Mouse (Mus musculus) midbrain, embryonic 12.5 days (tissue): Measurements from ENCODE around the gene Xpo5. TPM values are rescaled to one million over a fixed set of nuclear protein-coding genes. Genes with fewer than 3 reads are reported as not detected.

Source experiments
- ATAC-seq: fragments of 200-750 bp; cut with Nextera tagmentation; 2 replicates; pipeline ENCODE4 v1.8.0; 2017; ENCODE audit warnings: low read depth, moderate TSS enrichment, moderate library complexity; ENCODE audit not compliant: low FRiP score
- H3K27ac ChIP-seq: fragments of 300-500 bp; sonication (generic); replicated peaks from 2 replicates; pipeline ENCODE4 v1.5.1; 2016; ENCODE audit warnings: mild to moderate bottlenecking
- H3K27me3 ChIP-seq: fragments of 300-500 bp; sonication (generic); 2 replicates; pipeline ENCODE4 v1.6.1; 2016; ENCODE audit warnings: mild to moderate bottlenecking
- H3K36me3 ChIP-seq: fragments of 300-500 bp; sonication (generic); 2 replicates; pipeline ENCODE4 v1.6.1; 2016
- H3K4me1 ChIP-seq: fragments of 300-500 bp; sonication (generic); 2 replicates; pipeline ENCODE4 v1.6.1; 2016
- H3K4me2 ChIP-seq: fragments of 300-500 bp; sonication (generic); replicated peaks from 2 replicates; pipeline ENCODE4 v1.6.1; 2016; ENCODE audit warnings: mild to moderate bottlenecking, moderate library complexity
- H3K4me3 ChIP-seq: fragments of 300-500 bp; sonication (generic); 2 replicates; pipeline ENCODE4 v1.5.1; 2016; ENCODE audit warnings: mild to moderate bottlenecking
- H3K9ac ChIP-seq: fragments of 300-500 bp; sonication (generic); replicated peaks from 2 replicates; pipeline ENCODE4 v1.6.1; 2016; ENCODE audit warnings: mild to moderate bottlenecking, moderate library complexity
- H3K9me3 ChIP-seq: fragments of 300-500 bp; sonication (generic); 2 replicates; pipeline ENCODE4 v1.6.1; 2016; ENCODE audit warnings: mild to moderate bottlenecking
- WGBS: fragments of 180-500 bp; shearing (Covaris S2); methylation state at CpG from one replicate; pipeline ENCODE4 v1.1.7; 2016; 5-methylcytosine and 5-hydroxymethylcytosine counted together
- polyA plus RNA-seq: library from polyadenylated mRNA; unstranded; fragments of >200 nt; fragmentation: Nextera tagmentation; extraction: Ambion mirVana; gene quantifications from 2 replicates; pipeline ENCODE4 v1.2.1, GENCODE M21; 2016

Gene Xpo5
- polyA plus RNA-seq, 1 experiment from 2014 or later: 63.2 TPM

DNA sequence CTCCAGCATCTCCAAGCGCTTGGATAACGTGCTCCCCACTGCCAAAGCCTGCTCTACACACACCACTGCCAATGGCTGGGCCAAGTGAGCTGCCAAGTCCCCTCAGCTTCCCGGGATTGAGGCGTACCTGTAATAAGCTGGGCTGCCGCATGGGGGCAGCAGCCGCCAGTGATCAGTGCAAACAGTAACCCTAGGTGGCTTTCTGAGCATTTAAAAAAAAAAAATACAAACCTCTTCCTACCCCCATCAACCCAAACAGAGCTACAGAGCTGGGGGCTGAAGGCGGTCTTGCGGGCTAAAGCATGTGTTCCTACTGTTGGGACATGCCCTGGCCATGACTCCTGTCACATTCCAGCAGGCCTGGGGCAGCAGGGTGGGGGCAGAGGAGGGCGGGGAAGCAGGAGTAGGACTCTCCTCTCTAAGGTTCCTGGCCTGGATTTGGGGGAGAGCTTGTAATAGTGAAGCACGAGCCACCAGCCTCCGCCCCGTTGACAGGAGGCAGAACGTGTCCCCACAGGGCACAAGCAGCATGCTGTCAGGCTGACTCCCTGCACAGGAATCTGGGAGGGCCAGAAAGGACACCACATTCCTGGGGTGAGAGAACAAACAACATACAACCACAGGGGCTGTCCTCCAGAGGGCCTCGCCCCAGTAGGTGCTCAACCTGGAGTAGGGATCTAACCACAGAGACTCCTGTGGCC lies 63.5 kb downstream of the Xpo5 start:
- Histone ChIP-seq H3K27ac (no peak overlapping the region), H3K4me3 (no peak overlapping the region), H3K4me1 (no peaks in the 10 kb centered on the region), H3K9me3 (no peaks in the 10 kb centered on the region), H3K4me2 (no peak overlapping the region), H3K36me3 (peaks cover 83% of the 10 kb centered on the region), H3K9ac (no peak overlapping the region), H3K27me3 (no peaks in the 10 kb centered on the region)
- ATAC-seq: 0 out of 2 replicates have a peak, but pooled peaks have one; percentile 27
- 26% methylated on average over 14 of the region's 14 CpGs for WGBS

DNA sequence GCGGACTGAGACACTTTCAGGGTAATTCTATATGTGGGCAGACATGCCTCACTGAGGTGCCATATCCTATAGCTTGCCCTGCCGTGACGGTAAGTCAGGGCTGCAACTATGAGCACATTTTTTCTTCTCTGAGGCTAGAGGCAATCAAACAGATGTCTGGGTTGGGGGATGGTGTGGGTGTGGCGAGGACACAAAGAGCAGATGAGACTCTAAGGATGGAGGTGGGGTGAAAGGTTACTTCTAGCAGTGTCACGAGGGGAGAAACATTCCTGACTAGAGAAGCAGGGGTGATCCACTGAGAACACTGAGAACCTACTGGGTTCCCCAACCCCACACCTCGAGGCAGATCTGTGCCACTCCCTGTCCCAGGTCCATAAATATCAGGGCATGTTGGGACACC lies 64.4 kb downstream of the Xpo5 start:
- H3K4me1 ChIP-seq: no peaks in the 10 kb centered on the region
- 71% methylated on average over 6 of the region's 6 CpGs for WGBS
- no peaks in the 10 kb centered on the region for H3K9me3 ChIP-seq
- peaks cover 82% of the 10 kb centered on the region for H3K36me3 ChIP-seq
- no peak for ATAC-seq
- H3K4me3 ChIP-seq: no peak overlapping the region
- no peaks in the 10 kb centered on the region for H3K27me3 ChIP-seq
- H3K9ac ChIP-seq: no peak overlapping the region
- no peak overlapping the region for H3K27ac ChIP-seq
- H3K4me2 ChIP-seq: no peak overlapping the region

DNA sequence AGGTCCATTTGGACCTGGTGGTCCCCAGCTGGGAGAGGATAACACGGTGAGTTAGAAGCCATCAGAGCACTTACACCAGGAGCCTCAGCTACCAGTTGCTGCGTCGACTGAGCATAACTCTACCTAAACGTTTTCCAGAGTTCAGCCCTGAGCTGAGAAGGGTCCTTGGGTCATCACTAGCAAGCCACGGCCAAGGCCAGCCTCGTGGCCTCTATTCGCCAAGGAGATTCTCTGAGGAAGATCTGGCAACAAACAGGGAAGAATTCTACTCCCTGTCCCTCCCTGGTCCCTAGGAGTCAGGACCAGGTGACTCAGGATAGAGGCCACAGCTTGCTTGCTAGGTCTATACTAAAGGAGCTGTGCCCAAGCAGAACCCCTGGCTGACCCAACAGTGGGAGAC lies 64.9 kb downstream of the Xpo5 start:
- Histone ChIP-seq H3K4me1 (no peaks in the 10 kb centered on the region), H3K27me3 (no peaks in the 10 kb centered on the region), H3K9me3 (no peaks in the 10 kb centered on the region), H3K27ac (no peak overlapping the region), H3K9ac (no peak overlapping the region), H3K4me3 (no peak overlapping the region), H3K36me3 (peaks cover 80% of the 10 kb centered on the region), H3K4me2 (no peak overlapping the region)
- WGBS: 83% methylated on average over 7 of the region's 7 CpGs
- ATAC-seq: no peak

DNA sequence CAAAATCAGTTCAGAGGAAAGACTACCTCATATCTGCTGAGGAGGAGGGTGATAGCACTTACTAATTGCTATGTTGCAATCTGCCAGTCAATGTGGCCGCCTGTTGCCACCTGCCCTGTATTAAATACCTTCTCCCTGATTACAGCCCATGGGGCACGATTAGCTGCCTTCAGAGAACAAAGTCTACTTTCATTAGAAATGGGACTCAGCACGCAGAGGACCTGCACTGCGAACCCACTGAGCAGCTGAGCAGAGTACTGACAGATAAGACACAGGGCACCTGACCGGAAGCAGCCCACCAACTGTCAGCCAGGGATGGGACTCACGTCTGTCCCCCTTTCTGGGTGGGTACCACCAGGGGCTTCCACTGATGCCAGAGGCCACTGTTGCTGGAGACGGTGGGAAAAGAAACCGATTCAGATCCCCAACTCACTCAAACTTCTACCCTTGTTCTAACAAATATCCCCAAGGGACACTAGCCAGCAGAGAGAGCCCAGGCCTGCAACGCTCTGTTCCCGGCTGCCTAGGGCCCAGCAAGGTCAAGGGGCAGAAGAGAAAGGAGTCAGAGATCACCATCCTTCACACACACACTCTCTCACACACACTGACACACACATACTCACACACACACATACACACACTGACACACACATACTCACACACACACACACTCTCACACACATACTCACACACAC lies 65.6 kb downstream of the Xpo5 start:
- H3K4me3 ChIP-seq: no peak overlapping the region
- no peak overlapping the region for H3K9ac ChIP-seq
- H3K27ac ChIP-seq: no peak overlapping the region
- H3K9me3 ChIP-seq: no peaks in the 10 kb centered on the region
- H3K4me2 ChIP-seq: no peak overlapping the region
- peaks cover 77% of the 10 kb centered on the region for H3K36me3 ChIP-seq
- WGBS: 81% methylated on average over 10 of the region's 10 CpGs
- H3K27me3 ChIP-seq: no peaks in the 10 kb centered on the region
- no peak for ATAC-seq
- H3K4me1 ChIP-seq: no peaks in the 10 kb centered on the region

DNA sequence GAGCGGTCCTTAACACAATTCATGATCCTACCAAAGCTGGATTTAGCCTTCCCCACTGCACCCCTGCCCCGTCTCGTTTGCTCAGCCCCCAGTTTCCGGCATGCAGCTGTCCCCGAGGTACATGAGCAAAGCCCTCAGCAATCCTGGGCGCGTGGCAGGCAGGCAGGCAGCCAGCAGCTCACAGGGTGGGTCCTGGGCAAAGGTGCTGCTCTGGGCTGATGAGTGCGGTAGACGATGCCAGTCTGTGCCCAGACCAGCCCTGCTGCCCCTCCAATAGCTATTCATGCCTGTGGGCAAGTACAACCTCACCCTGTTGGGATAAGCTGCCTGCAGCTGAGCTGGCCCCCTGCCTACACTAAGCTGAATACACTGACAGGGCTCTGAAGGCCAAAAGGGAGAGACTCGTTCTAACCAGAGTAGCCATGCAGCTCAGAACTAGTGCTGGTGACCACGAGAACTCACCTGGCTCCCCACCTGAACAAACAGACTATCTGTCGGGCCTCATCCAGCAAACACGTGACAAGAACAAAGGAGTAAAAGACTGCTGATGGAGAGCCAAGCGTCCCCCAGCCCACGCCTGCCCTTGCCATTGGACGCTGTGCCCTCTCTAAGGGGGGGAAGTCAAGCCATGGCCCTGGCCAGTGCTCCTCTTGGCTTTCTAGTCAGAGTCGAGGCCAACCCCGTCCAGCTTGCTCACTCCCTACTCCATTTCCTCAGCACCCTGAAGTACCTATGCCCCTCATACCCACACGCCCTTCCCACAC lies 67.4 kb downstream of the Xpo5 start:
- Histone ChIP-seq H3K27me3 (no peaks in the 10 kb centered on the region), H3K4me1 (no peaks in the 10 kb centered on the region), H3K36me3 (peaks cover 69% of the 10 kb centered on the region), H3K9me3 (no peaks in the 10 kb centered on the region), H3K4me2 (no peak overlapping the region), H3K4me3 (no peak overlapping the region), H3K27ac (no peak overlapping the region), H3K9ac (no peak overlapping the region)
- no peak for ATAC-seq
- 90% methylated on average over 19 of the region's 19 CpGs for whole genome bisulfite sequencing

DNA sequence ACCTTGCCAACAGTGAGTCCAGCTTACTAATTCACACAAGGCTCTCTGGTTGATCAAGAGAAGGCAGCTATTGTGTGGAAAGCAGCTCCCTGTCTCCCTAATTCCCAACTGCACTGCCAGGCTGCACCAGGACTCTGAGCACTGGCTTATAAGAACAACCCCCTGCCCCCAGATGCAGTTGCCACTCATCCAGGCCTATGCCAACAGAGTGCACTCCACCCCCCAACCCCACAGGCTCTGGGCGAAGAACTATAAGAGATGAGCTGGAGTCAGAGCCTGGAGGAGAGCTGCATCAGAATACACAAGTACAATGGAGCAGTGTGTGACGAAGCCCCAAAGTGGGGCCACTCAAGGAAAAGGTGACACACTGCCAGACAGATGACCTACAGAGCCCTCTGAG lies 69.5 kb downstream of the Xpo5 start:
- H3K27ac ChIP-seq: no peak overlapping the region
- WGBS: 89% methylated on average over 2 of the region's 2 CpGs
- H3K4me1 ChIP-seq: no peaks in the 10 kb centered on the region
- ATAC-seq: no peak
- H3K9me3 ChIP-seq: no peaks in the 10 kb centered on the region
- peaks cover 59% of the 10 kb centered on the region for H3K36me3 ChIP-seq
- H3K4me2 ChIP-seq: no peak overlapping the region
- no peak overlapping the region for H3K4me3 ChIP-seq
- no peaks in the 10 kb centered on the region for H3K27me3 ChIP-seq
- H3K9ac ChIP-seq: peak overlapping the region; percentile 15; the same call in 1 of the 2 replicates

DNA sequence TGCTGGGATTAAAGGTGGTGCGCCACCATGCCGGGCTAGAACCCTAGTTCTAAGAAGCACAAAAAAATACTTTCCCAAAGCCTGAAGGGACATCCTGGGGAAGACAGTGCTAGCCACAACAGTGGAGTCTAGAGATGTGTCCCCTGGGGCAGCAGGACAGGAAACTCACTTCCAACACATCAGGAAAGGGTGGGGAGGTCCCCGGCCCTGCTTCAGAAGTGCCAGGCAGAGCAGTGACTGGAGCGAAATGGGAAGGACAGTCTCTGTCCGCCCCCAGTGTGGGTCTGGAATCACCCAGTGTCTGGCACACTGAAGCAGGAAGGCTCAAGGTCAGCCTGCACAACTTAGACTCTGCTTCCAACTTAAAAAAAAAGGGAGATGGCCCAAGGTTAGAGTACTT lies 70.1 kb downstream of the Xpo5 start:
- Histone ChIP-seq H3K4me3 (no peak overlapping the region), H3K4me2 (no peak overlapping the region), H3K36me3 (peaks cover 58% of the 10 kb centered on the region), H3K9me3 (no peaks in the 10 kb centered on the region), H3K9ac (0 out of 2 replicates have a peak overlapping the region, but pooled peaks have one; percentile 11), H3K27ac (no peak overlapping the region), H3K4me1 (no peaks in the 10 kb centered on the region), H3K27me3 (no peaks in the 10 kb centered on the region)
- WGBS: 90% methylated on average over 5 of the region's 5 CpGs
- ATAC-seq: no peak

DNA sequence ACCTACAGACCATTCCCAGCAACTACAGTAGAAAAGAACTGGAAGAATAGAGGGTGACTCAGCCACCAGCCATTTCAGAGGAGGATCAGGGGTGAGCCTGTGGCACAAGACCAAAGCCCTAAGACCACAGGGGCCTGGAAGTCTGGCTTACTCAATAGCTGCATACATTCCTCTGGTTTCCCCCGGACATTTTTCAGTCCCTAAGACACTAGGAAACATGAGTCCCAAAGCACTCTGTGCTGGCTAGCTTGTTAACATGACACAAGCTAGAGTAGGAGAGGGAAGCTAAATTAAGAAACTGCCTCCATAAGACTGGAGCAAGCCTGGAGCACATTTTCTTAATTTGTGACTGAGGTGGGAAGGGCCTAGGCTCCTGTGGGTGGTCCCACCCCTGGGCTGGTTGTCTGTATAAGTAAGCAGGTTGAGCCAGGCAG lies 71.2 kb downstream of the Xpo5 start:
- no peak for ATAC-seq
- no peaks in the 10 kb centered on the region for H3K9me3 ChIP-seq
- no peaks in the 10 kb centered on the region for H3K27me3 ChIP-seq
- peaks cover 60% of the 10 kb centered on the region for H3K36me3 ChIP-seq
- no peak overlapping the region for H3K4me2 ChIP-seq
- no peak overlapping the region for H3K27ac ChIP-seq
- no peaks in the 10 kb centered on the region for H3K4me1 ChIP-seq
- H3K9ac ChIP-seq: no peak overlapping the region
- H3K4me3 ChIP-seq: no peak overlapping the region
- 74% methylated on average over 1 of the region's 1 CpGs for WGBS

DNA sequence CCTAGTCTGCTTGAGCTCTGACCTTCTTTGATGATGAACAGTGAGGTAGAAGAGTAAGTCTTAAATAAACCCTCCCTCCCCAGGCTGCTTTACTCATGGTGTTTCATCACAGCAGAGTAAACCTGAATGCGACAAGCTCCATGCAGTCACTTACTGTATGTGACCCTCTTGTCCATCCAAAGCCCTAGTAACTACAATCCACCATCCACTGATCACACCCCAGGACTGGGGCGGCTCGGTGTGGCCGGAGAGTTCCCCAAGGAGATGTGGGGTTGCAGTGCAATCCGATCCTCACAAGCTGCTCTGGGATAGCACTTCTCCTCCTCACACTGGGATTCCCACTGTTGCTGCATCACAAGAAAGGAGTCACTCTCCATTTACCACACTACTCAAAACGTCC lies 71.9 kb downstream of the Xpo5 start:
- 77% methylated on average over 6 of the region's 6 CpGs for WGBS
- no peak overlapping the region for H3K4me3 ChIP-seq
- H3K9me3 ChIP-seq: no peaks in the 10 kb centered on the region
- no peak overlapping the region for H3K27ac ChIP-seq
- H3K27me3 ChIP-seq: no peaks in the 10 kb centered on the region
- H3K9ac ChIP-seq: no peak overlapping the region
- H3K36me3 ChIP-seq: peaks cover 62% of the 10 kb centered on the region
- H3K4me1 ChIP-seq: no peaks in the 10 kb centered on the region
- no peak for ATAC-seq
- no peak overlapping the region for H3K4me2 ChIP-seq

DNA sequence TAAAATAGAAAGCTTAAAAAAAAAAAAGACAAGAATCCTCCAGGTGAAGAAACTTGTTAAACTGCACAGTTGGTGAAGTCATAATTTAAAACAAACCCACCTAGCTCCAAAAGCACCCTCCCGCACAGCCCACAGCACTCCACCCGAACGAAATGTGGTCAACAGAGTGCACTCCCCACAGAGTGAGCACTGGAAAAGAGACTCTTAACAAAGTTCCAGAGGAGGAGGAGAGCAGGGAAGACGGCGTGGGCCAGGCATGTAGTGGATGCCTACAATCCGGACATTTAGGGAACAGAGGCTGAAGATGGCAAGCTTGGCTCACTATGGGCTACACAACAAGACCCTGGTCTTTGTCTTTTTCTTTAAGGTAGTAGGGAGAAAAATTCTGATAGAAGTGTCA lies 72.5 kb downstream of the Xpo5 start:
- Histone ChIP-seq H3K27me3 (no peaks in the 10 kb centered on the region), H3K4me1 (no peaks in the 10 kb centered on the region), H3K27ac (no peak overlapping the region), H3K36me3 (peaks cover 61% of the 10 kb centered on the region), H3K4me3 (no peak overlapping the region), H3K9ac (no peak overlapping the region), H3K4me2 (no peak overlapping the region), H3K9me3 (no peaks in the 10 kb centered on the region)
- no peak for ATAC-seq
- 82% methylated on average over 6 of the region's 6 CpGs for WGBS

DNA sequence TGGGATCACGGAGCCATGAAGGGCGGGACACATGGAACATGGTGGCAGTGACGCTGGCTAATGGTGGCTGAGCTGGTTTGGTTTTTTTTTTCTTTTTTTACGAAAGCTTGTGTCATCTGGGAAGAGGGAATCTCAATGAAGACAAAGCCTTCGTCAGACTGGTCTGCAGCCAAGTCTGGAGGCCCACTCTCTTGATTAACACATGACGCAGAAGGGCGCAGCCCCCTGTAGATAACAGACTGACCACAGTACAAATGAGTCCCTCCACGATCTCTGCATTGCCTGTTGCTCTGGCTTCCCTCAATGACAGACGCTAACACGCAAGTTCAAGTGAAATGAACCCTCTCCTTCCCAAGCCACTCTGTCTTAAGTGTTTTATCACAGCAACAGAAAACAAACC lies 72.9 kb downstream of the Xpo5 start:
- Histone ChIP-seq H3K4me3 (no peak overlapping the region), H3K9ac (no peak overlapping the region), H3K4me2 (no peak overlapping the region), H3K27ac (no peak overlapping the region), H3K4me1 (no peaks in the 10 kb centered on the region), H3K36me3 (peaks cover 60% of the 10 kb centered on the region), H3K27me3 (no peaks in the 10 kb centered on the region), H3K9me3 (no peaks in the 10 kb centered on the region)
- WGBS: 95% methylated on average over 10 of the region's 10 CpGs
- ATAC-seq: no peak

DNA sequence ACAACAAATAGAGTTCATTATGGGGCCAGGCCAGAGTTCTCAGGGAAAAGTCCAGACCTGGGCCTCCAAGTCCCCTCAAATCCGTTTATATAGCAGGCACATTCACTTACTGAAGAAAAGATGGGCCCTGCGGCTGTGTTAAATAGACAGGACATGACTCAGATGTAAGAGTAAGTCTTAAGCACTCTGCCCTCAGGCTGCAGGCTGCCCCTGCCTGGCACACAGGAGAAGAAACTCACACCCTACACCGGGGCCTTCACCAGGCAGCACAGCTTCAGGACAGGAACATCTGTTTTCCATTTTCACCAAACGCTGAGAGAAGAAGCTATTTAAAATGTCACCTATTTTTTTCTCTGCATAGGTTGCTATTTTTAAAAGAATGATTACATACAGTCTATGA lies 75.0 kb downstream of the Xpo5 start:
- H3K27ac ChIP-seq: no peak overlapping the region
- no peak overlapping the region for H3K4me3 ChIP-seq
- H3K9ac ChIP-seq: no peak overlapping the region
- ATAC-seq: no peak
- no peaks in the 10 kb centered on the region for H3K27me3 ChIP-seq
- peaks cover 46% of the 10 kb centered on the region for H3K36me3 ChIP-seq
- no peak overlapping the region for H3K4me2 ChIP-seq
- H3K4me1 ChIP-seq: peaks cover 14% of the 10 kb centered on the region
- WGBS: 85% methylated on average over 4 of the region's 4 CpGs
- no peaks in the 10 kb centered on the region for H3K9me3 ChIP-seq
